Mouse (Mus musculus): ENCODE measurements around the gene Sik2.
A peak's percentile ranks its signal among the peaks of the same experiment; 100 is the strongest.

Sik2 gene

DNA sequence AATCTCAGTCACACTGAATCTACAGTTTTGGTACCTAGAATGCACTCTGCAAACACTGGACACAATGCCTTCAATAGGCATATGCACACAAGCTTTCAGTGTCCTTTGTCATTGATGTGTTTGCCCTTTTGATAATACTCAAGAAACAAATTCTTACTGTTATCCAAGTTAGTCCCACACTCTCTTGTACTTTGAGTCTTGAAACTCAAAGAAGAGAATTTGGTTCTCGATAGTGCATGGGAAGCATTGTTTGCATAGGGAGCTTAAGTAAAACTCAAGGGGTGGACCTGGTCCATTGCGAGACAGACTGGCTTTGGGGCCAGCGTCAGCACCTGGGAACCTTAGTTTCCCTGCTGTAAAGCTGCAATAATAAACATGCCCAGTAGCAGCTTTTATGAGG, 90.7 kb downstream of the Sik2 start:
- no peak for DNase-seq (ENCODE audit: low spot score in 2 of 2)

DNA sequence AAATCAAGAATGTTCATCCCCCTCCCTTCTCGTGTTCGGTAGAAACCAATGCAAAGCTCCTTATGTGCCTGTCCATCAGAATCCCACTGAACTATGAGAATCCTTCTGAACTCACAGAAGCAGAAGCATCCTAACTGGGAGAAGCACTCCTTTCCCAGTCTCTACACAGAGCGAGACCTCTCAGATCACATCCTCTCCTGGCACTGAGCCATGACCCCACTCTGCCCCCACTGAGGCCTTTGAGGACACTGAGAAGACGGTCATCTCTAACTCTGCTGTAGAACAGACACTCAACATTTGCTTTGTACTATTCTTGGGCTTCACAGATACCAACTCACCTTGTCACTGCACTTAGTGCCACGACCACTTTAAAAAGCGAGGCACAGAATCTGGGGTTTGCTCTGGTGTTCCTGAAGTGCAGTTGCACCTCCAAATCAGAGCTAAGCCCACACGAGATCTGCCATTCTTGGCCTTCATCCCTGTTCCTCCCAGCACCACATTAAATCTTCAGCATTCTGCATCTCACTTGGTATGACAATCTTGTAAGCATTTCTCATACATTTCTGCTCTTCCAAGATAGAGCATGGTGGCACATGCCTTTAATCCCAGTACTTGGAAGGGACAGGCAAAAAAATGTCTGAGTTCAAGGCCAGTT, 96.9 kb downstream of the Sik2 start:
- DNase-seq (ENCODE audit: low spot score in 2 of 2): no peak

DNA sequence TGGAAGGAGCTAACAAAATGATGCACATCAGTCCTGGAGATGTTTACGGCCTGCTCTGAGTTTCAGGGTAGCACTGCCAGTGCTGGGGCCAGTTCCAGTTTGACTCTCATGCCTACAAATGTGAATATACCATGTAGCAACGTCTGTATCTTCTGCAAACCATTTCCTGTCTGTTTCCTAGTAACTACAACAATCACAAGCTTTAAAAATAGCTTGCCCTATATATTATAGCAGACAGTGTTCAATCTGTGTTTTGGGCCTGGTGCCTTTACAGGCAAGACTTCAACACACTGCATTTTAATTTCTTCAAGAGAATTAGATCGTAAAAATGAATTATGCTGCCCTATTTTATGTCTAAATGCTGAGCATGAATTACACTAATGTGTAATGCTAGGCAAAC, 103.6 kb downstream of the Sik2 start:
- no peak for DNase-seq (ENCODE audit: low spot score in 2 of 2)

DNA sequence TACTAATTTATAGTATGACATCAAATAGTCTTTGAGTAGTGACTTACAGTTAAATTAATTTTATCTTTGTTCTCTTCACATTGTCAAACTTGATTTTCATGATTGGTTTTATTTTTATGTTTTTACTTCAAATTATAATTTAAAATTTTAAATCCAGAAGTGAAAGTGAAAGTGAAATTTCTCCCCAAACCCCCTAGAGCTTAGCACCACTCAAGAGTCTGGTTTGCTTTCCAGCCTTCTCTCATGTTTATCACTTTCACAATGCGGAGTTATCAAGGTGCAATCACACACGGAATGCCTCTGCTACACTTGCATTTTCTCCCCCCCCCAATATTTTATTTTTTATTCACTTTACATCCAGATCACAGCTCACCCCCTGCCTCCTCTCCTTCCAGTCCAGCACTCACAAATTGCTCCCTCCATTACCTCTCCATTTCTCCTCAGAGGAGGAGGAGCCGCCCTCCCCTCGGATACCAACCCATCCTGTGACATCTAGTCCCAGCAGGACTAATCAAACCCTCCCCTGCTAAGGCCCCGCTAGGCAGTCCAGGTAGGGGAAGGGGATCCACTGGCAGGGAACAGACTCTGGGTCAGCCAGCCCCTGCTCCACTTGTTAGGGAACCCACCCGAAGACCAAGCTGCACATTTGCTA, 104.6 kb downstream of the Sik2 start:
- DNase-seq (ENCODE audit: low spot score in 2 of 2): no peak

DNA sequence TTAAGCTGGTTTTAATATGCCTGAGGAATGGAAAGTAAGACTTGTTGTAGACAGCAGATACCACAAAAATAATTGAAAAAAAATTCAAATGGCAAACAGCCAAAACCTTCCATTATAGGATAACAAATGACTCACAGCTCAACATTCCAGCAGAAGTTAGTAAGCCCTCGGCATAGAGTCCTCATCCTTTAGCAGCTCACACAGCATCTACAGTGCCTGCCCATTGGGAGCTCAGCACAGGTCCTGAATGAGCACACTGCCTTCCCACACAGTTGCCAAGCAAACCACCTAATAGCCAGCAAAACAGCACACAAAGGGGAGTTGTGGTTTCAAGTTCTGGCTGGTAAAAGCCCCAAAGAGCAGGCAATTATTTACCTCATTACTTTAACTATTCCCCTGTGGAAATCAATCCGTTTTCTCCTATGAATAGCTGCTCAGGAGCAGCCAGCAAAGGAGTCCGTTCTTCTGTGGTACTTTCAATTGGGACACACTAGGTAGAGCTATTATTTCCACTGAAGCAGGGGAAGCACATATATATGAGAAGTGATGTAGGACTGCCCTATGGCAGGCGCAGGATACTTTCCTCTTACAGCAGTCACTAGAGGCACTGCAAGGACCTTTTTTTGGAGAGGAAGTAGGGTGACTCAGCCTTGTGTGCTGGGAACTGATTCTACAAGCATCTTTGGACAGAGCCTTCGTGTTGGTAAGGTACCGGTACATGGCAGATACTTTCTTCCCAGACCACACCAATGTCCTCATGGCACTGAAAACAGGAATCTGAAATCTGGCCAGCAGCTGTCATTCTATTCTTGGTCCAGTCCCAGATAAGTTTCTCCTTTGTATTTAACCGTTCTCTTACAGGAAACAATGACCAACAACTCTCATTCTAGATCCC, 108.6 kb downstream of the Sik2 start:
- no peak for DNase-seq (ENCODE audit: low spot score in 2 of 2)

DNA sequence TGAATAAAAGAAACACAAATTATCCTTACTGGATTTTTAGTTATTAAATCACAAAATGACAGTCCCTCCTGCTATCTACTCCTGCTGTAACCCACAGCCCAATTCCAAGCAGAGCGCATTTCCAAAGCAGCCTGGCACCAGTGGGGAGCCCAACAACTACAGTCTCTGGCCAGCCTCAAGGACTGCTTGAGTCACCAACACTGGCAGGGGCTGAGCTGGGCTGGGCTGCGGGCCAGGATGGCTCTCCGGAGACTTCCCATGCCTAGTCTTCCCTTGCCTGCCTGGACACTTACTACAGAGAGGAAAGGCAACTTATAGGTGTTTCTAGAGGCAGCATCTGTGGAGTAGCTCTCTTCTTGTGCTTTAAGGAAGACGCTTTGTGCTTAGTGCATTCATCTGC, 115.2 kb downstream of the Sik2 start:
- DNase-seq (ENCODE audit: low spot score in 2 of 2): peak; percentile 53 to 84

DNA sequence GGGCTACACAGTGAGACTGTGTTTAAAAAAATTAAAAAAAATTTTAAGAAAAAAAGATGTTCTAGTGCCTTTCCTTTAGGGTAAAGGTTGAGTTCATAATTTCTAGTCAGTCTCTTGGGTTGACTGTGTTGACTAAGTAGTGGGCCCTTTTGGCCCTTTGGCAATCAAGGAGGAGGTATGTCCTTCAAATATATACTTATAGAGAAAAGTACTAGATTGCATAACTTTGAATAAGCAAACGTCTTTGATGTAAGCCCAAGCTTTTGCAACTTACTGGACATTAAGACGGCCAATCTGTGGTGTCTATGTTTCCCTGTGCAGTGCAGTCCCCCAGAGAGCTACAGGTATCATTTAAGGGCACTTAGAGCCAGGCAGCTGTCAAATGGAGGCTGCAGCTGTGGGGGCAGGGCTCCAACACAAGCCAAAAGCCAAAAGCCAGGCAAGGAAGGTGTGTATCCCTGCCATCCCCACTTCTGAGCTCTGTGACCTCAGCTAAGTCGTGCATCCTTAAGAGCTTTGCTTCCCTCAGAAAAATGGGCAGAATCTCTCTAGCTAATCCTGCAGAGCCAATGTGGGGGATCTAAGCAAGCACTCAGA, 118.3 kb downstream of the Sik2 start:
- no peak for DNase-seq (ENCODE audit: low spot score in 2 of 2)

DNA sequence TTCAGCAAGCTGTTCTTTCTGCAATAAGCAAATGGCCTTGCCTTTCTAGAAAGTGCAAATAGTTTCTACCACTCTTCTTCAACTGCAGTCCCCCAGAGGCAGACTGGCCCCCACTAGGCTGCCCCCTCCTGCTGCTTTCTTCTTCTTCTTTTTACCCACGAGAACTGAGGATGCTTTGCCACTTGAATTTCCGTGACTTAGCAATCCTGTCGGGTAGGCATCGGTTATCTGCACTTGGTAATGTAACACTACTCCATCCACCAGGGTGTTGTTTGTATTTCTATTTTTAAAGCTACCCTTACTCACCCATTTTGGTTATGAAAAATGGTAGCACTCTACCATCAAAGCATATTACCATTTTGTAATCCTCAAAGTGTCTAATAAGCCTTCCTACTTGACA, 118.9 kb downstream of the Sik2 start:
- no peak for DNase-seq (ENCODE audit: low spot score in 2 of 2)

DNA sequence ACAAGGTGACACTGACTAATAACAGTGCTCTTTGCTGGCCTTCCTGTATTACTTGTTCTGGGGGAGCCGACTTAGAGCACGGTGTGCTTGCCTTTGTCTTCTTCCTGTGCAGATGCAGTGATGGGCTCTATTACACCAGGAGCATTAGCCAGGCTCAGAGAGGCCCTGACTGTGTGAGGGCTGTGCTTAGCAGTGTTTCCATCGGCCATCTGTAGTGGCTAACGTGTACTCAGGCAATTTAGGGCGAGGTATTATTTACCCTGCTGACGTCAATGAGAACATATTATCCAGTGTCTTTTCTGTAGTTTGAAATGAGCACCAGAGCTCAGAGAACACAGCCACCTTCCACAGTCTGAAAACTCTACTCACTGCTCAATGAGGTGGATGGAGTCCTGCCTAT, 119.7 kb downstream of the Sik2 start:
- no peak for DNase-seq (ENCODE audit: low spot score in 2 of 2)

DNA sequence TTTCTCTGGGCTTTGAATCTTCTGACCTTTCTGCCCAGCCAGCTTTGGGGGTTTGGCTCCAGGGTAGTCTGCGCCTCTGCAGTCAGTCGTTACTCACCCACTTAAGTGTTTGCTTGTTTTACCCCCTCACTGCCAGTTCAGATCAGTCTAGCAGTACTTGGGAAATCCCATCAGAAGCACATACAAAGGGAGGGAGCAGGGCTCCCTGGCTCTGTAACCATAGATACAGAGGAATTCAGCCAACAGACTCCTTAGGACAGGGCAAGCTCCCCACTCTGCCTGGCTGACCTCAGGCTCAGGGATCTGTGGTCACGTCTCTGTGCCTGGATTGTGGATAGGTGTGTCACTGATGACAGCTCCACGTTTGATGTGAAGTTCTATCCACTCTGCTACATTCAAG, 121.5 kb downstream of the Sik2 start:
- DNase-seq (ENCODE audit: low spot score in 2 of 2): no peak

DNA sequence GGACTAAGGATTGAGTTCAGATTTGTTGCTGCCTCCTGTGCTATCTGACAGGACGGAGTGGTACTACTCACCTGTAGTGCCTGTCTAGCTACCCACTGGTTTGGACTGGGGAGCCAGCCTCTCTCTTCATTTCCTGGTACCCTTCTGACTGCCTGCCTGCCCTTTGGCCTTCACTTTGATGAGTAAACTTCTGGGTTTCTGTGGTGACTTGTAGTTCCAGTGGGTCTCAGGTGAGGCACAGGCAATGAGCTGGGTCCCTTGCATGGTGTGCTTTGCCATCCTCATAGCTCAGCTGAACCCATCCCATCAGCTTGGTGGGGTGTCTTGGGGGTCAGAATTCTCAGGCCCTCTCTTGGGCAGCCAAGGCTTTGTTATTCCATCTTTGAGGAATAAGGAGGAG, 122.0 kb downstream of the Sik2 start:
- no peak for DNase-seq (ENCODE audit: low spot score in 2 of 2)

DNA sequence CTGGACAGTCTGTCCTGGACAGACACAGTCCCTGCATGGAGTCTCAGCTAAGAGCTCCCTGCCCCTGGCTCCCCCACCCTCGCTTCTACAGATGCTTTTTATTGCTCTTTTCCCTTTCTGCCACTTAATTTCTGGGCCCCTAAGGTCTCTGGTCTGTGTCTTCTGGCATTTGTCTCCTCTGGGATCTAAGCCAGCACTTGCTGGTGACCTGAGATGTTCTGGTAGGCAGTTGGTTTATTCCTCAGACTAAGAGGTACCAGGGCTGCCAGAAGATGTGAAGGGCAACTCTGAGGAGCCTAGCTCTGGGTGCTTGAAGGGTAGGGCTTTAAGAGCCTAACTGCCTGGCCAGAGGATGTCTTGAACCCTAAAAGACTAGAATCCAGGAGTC, 123.3 kb downstream of the Sik2 start:
- no peak for DNase-seq (ENCODE audit: low spot score in 2 of 2)

DNA sequence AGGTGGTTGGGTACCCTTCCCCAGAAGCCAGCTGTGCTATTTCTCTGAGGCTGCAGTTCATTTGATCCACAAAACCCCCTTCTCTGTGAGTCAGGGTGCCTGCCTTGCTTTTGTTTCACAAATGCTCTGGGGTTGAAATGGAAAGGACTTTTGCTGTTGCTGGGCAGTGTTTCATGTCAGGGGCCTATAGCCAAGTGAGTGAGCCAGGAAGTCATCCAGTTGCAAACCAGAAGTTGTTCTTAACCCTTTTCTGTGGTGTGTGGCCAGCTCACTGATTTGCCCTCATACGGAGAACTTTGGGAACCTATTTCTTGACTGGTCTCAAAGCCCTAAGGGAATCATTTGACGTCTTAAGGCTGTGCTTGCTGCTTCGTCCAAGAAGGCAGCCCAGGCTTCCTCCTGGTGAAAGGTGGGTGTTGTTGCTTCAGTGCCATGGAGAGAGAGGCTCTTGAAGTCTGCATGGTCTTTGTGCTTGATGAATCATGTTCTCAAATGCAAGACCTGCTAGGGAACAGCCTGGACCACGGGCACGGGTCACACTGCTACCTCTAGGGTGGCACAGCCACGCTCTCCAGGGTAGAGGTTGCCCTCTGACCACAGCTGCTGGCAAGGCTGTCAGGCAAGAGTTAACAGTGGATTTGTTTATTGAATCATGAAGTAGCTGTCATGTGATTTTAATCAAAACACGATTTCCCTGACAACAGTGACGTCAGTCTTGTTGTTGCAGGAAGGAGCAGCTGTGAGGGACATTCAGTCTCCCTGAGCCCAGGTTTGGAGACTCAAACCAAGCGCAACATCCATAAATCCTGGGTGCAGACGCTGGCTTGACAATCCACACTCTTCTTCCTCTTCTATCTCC, 123.9 kb downstream of the Sik2 start:
- no peak for DNase-seq (ENCODE audit: low spot score in 2 of 2)

DNA sequence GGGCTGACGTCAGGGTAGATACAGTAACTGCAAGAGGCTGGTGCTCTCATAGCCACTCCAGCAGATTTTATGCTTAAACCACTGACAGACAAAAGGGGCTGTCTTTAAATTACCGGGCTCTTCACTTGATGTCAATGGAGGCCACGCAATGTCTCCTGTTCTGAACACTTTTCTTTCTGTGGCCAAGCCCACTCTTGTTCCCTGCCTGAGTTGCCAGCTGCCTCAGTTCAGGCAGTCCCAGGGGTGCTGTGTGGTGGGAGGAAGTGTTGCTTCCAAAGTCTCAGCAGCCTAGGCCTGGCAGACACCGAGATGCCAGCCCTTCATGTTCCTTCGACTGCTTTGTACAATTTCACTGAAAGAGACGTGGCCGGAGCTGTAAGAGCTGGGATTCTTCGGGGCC, 124.8 kb downstream of the Sik2 start:
- DNase-seq (ENCODE audit: low spot score in 2 of 2): no peak

DNA sequence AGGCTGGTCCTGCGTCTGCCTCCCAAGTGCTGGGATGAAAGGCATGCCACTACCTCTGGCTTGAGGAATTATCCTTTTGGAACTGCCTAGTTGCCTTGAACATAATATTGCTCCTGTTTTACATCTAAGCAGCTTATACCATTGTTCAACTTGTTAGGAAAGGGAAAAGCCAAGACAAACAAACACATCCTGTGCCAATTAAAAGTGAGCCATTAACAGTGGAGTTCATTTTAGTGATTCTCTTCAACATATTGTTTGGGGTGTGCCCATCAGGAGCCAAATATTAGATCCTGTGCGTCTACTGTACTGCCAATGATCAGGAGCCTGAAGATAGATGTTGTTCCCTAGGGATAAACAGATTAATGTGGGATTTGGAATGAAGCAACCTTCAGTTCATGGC, 126.7 kb downstream of the Sik2 start:
- DNase-seq (ENCODE audit: low spot score in 2 of 2): no peak

DNA sequence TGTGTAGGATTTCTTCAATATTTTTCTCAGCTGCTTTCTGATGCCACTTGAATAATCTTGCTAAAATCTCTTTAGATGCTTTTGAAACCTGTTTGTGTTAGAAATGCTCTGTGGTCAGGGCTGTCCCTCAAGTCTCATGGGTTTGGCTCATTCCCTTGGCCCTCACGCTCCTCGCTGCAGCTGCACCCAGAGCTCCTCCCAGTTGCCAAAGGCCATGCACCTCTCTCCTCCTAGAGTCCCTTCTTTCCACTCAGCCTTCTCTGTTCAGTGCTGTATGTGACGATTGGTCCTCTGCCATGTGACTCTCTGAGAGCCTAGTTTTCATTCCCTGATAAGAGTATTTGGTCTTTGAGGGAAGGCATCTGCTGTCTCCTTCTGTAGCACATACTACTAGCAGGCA, 131.4 kb downstream of the Sik2 start:
- no peak for DNase-seq (ENCODE audit: low spot score in 2 of 2)

DNA sequence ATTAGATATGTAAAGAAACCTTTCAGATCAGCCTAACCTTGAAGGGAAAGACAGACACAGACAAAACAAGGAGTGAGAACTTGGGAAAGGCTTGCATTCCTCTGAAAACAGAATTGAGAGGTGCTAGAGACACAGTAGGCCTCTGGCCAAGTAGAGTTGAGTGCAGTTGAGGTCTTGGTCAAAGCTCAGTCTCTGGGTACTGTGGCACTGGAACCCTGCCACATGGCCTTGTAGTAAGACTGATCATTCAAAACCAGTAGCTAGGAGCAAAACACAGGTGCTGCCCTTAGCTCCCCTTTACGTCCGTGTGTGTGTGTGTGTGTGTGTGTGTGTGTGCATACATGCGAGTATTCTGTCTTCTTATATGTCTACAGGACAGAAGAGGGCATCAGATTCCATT, 132.6 kb downstream of the Sik2 start:
- DNase-seq (ENCODE audit: low spot score in 2 of 2): no peak

DNA sequence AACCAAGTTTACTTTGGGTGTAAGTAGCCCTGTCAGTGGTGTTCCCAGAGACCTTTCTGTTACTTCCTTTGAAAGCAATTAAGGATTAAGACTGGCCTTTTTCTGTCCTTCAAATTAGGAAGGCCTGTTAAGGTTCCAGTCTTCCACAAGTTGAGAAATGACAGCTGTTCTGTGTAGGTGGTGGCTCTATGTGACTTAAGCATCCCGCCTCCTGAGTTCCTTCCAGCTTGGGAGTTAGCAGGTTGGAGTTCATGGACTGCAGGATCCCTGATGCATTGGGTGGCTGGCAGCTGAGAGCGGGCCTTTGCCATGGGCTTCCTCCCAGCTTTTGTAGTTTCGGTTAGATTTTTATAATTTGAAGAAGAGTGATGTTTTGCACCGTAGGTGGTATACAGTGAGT, 133.4 kb downstream of the Sik2 start:
- no peak for DNase-seq (ENCODE audit: low spot score in 2 of 2)

DNA sequence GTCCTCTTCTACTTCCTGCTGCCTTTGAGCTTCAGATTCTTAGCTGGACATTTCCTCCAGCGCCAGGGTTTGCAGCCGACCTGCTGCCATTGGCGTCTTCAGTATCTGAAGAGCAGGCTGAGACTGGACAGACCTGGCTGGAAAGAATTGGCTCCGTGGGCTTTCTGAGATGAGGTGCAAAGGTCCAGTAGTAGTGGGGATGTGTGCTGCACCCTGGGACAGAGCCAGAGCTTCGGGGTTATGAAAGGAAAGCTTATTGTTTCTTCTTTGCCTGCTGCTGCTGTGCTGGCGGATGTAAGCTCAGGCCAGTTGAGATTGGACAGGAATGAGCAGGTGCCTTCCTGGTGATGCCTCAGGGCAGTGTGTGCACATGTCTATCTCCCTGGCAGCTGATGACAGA, 134.8 kb downstream of the Sik2 start:
- no peak for DNase-seq (ENCODE audit: low spot score in 2 of 2)

DNA sequence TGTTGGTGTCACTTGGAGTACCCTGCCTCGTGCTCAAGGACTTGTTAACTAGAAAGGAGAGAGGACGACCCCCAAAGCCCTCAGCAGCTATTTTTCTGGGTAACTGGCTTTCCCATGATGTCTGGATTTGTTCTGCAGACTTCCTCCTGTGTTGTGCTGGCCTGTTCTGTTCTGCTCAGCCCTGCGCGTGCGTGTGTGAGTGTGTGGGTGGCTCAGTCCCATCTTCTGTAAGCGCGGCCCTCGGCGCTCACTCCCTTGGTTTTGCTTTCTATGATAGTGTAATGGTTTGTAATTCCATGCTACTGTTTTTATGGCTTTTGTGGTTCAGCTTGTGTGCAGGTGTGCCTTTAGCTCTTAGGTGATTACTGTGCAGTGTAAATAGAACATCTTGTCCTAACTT, 135.7 kb downstream of the Sik2 start:
- DNase-seq (ENCODE audit: low spot score in 2 of 2): no peak

DNA sequence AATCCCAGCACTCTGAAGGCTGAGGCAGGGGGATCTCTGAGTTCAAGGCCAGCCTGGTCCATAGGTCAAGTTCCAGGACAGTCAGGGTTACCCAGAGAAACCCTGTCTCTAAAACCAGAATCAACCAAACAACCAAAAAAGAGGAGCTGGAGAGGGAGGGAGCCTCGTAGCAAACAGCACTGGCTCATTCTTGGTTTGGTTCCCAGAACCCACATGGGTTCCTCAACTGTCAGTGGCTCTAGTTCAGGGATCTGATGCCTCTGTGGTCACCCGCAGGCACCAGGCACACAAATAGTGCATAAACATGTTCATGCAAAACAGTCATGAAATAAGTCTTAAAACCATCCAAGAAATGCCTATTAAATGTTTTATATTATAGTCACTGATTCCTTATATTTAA, 140.7 kb downstream of the Sik2 start:
- DNase-seq (ENCODE audit: low spot score in 2 of 2): no peak

DNA sequence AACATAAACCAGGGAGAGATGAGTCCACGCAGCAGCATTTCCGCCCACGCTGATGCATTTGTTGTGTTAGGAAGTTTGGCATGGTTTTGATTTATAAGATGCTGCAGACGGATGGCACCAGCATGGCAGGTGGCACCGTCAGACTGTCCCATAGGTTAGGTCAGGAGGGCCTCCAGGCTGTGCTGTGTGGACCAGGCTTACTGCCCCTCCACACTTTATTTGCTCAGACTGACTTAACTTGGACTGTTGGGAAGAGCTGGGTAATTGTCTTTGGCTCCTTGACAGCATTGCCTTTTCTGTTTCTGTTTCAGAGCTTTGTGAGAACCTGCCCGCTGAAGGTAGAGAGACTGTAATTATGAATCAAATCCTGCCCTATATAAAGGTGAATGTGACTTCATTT, 141.9 kb downstream of the Sik2 start:
- no peak for DNase-seq (ENCODE audit: low spot score in 2 of 2)

All from cerebellum, postnatal 4 days (tissue).